Mouse (Mus musculus): ENCODE data around the gene Rbm11.

DNA sequence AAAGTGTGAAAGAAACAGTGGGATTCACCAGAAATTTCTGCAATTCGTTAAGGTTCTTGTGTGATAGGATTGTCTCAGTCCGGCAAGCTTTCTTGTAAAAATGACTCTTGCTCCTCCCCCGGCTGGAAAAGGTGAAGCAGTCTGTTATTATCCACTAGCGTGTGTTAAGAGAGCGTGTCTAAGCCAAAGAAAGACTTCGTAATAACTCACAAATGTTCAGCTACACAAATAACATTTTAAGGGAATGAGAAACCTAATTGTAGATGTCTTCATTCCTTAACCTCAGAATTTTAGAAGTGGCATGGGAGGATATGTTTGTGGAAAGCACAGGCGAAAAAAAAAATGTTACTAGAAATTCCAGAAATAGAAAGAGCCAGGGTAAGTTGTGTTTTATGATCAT lies 6.7 kb upstream of the Rbm11 start, which contains the start of gene Lipi:
- TF ChIP-seq HCFC1 (IDR thresholded peaks at IDR 0.05; ENCODE audit: borderline replicate concordance, insufficient read depth, low read length) (no peak), ZC3H11A (IDR thresholded peaks at IDR 0.05; ENCODE audit: borderline replicate concordance, low read depth, low read length) (no peak), ZNF384 (IDR thresholded peaks at IDR 0.05; ENCODE audit: low read depth, low read length) (no peak)
